Mouse (Mus musculus) limb, embryonic 14.5 days (tissue): ENCODE data around the gene 9530053A07Rik. TPM values are rescaled to one million over a fixed set of nuclear protein-coding genes. Genes with fewer than 3 reads are reported as not detected.

ENCODE experiments used
- ATAC-seq: fragments of 200-750 bp; cut with Nextera tagmentation; 2 replicates; pipeline ENCODE4 v1.8.0; 2017; ENCODE audit warnings: low read depth, moderate number of reproducible peaks, moderate TSS enrichment; ENCODE audit not compliant: low FRiP score
- DNase-seq: peaks from one replicate; pipeline ENCODE4 v3.0.0-alpha.2; 2015; ENCODE audit warnings: low spot score
- H3K27ac ChIP-seq: fragments of 300-500 bp; sonication (generic); replicated peaks from 2 replicates; pipeline ENCODE4 v1.5.1; 2014; ENCODE audit warnings: low read depth, mild to moderate bottlenecking, low read length, moderate library complexity, mixed read lengths
- H3K27me3 ChIP-seq: fragments of 300-500 bp; sonication (generic); 2 replicates; pipeline ENCODE4 v1.6.1; 2014; ENCODE audit warnings: low read length, mixed read lengths; ENCODE audit not compliant: control insufficient read depth, insufficient read depth
- H3K36me3 ChIP-seq: fragments of 300-500 bp; sonication (generic); 2 replicates; pipeline ENCODE4 v1.6.1; 2014; ENCODE audit warnings: mild to moderate bottlenecking, low read length, moderate library complexity, mixed read lengths; ENCODE audit not compliant: control insufficient read depth, insufficient read depth
- H3K4me1 ChIP-seq: fragments of 300-500 bp; sonication (generic); 2 replicates; pipeline ENCODE4 v1.6.1; 2014; ENCODE audit warnings: antibody characterized with exemption, low read length, mixed read lengths; ENCODE audit not compliant: control insufficient read depth, insufficient read depth
- H3K4me2 ChIP-seq: fragments of 300-500 bp; sonication (generic); replicated peaks from 2 replicates; pipeline ENCODE4 v1.6.1; 2014; ENCODE audit warnings: low read depth, mild to moderate bottlenecking, low read length, moderate library complexity; ENCODE audit not compliant: severe bottlenecking
- H3K4me3 ChIP-seq: fragments of 300-500 bp; sonication (generic); replicated peaks from 2 replicates; pipeline ENCODE4 v1.5.1; 2014; ENCODE audit warnings: low read length
- H3K9ac ChIP-seq: fragments of 300-500 bp; sonication (generic); 2 replicates; pipeline ENCODE4 v1.6.1; 2014; ENCODE audit warnings: mild to moderate bottlenecking, low read depth, low read length, moderate library complexity; ENCODE audit not compliant: severe bottlenecking
- H3K9me3 ChIP-seq: fragments of 300-500 bp; sonication (generic); 2 replicates; pipeline ENCODE4 v1.6.1; 2016; ENCODE audit warnings: low read length; ENCODE audit not compliant: control insufficient read depth
- POLR2A ChIP-seq: fragments of 200-500 bp; IDR thresholded peaks from 2 replicates; pipeline ENCODE4 v1.8.0; 2012; ENCODE audit warnings: inconsistent platforms, mild to moderate bottlenecking, moderate library complexity, borderline replicate concordance; ENCODE audit not compliant: insufficient read depth, insufficient read length; ENCODE audit errors: extremely low read depth
- WGBS: fragments of 180-500 bp; shearing (Covaris S2); extraction: QIAGEN DNeasy Blood & Tissue Kit; methylation state at CpG from one replicate; pipeline ENCODE4 v1.1.7; 2014; 5-methylcytosine and 5-hydroxymethylcytosine counted together
- polyA plus RNA-seq, 2 experiments: library from polyadenylated mRNA; depleted of rRNA in 1 of 2; stranded (reverse) in 1 of 2; unstranded in 1 of 2; fragments of >200 nt; fragmentation: Nextera tagmentation in 1 of 2; extraction: Ambion mirVana in 1 of 2; gene quantifications; 2 replicates each; pipeline versions ENCODE4 v1.2.1 to v1.2.3; 2012 to 2014

Gene 9530053A07Rik
- polyA plus RNA-seq, 2 experiments, result not detected

DNA sequence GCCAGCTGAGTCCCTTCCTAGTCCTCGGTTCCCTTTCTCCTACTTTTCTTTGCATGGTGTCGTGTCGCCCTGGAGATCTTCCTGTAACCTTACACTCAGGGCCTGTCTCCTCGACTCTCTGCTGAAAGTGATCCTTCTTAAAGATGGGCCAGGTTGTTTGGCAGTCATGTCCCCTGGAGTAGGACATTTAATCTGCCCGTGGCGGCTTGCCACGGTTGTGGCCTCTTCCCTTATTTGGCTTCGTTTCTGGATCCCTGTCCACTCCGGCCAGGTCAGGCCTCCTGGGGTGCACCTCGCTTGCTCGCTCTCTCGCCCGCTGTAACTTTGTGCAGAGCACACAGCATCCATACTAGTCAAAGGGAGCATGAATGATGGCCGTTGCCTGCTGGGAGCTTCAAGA is 67.3 kb downstream of the 9530053A07Rik start:
- no peak overlapping the region for H3K9ac ChIP-seq
- no peaks in the 10 kb centered on the region for H3K27me3 ChIP-seq
- no peak overlapping the region for H3K4me3 ChIP-seq
- H3K4me2 ChIP-seq, result no peak overlapping the region
- no peak for ATAC-seq
- no peaks in the 10 kb centered on the region for H3K4me1 ChIP-seq
- H3K36me3 ChIP-seq, result peaks cover 32% of the 10 kb centered on the region
- 78% methylated on average over 14 of the region's 14 CpGs for WGBS
- no peak for TF ChIP-seq POLR2A
- H3K27ac ChIP-seq, result no peak overlapping the region
- no peaks in the 10 kb centered on the region for H3K9me3 ChIP-seq
- DNase-seq, result no peak

- Histone ChIP-seq H3K4me1 (no peaks in the 10 kb centered on the region), H3K36me3 (peaks cover 11% of the 10 kb centered on the region; the same call in 1 of the 2 replicates), H3K4me2 (no peak overlapping the region), H3K4me3 (no peak overlapping the region), H3K27me3 (no peaks in the 10 kb centered on the region), H3K27ac (no peak overlapping the region), H3K9ac (no peak overlapping the region), H3K9me3 (no peaks in the 10 kb centered on the region)
- no peak for TF ChIP-seq POLR2A
- ATAC-seq, result no peak
- DNase-seq, result no peak
- WGBS, result 70% methylated on average over 4 of the region's 4 CpGs
Observed at GRCm38 (mm10) chr7:28199054-28199453, 69.8 kb downstream of the 9530053A07Rik start.

- H3K4me2 ChIP-seq, result no peak overlapping the region
- no peaks in the 10 kb centered on the region for H3K27me3 ChIP-seq
- no peak overlapping the region for H3K9ac ChIP-seq
- WGBS, result 61% methylated on average over 18 of the region's 19 CpGs
- no peaks in the 10 kb centered on the region for H3K36me3 ChIP-seq
- H3K4me3 ChIP-seq, result no peak overlapping the region
- TF ChIP-seq POLR2A, result no peak
- ATAC-seq (peak; percentile 39; the same call in 1 of the 2 replicates), DNase-seq (peak; percentile 18)
- no peaks in the 10 kb centered on the region for H3K4me1 ChIP-seq
- no peak overlapping the region for H3K27ac ChIP-seq
- no peaks in the 10 kb centered on the region for H3K9me3 ChIP-seq
Observed at GRCm38 (mm10) chr7:28203207-28204108, 74.2 kb downstream of the 9530053A07Rik start.

- Histone ChIP-seq H3K36me3 (no peaks in the 10 kb centered on the region), H3K27me3 (no peaks in the 10 kb centered on the region), H3K9me3 (no peaks in the 10 kb centered on the region), H3K27ac (no peak overlapping the region), H3K4me1 (no peaks in the 10 kb centered on the region), H3K4me2 (no peak overlapping the region), H3K9ac (no peak overlapping the region), H3K4me3 (no peak overlapping the region)
- TF ChIP-seq POLR2A, result no peak
- WGBS, result 69% methylated on average over 4 of the region's 4 CpGs
- DNase-seq (no peak), ATAC-seq (no peak)
Observed at GRCm38 (mm10) chr7:28206044-28206600, 76.9 kb downstream of the 9530053A07Rik start.

GRCm38 (mm10) chr7:28208396-28208987 is 79.2 kb downstream of the 9530053A07Rik start:
- Histone ChIP-seq H3K4me2 (peak overlapping the region; percentile 49), H3K27ac (peak overlapping the region; percentile 58; the same call in 1 of the 2 replicates), H3K4me1 (no peaks in the 10 kb centered on the region), H3K9ac (peak overlapping the region; percentile 53), H3K9me3 (no peaks in the 10 kb centered on the region), H3K36me3 (no peaks in the 10 kb centered on the region), H3K27me3 (no peaks in the 10 kb centered on the region), H3K4me3 (peak overlapping the region; percentile 27)
- ATAC-seq (no peak), DNase-seq (no peak)
- 39% methylated on average over 12 of the region's 12 CpGs for WGBS
- TF ChIP-seq POLR2A, result no peak
